Mouse (Mus musculus): ENCODE results near the gene Dut. TPM values are rescaled to one million over a fixed set of nuclear protein-coding genes. Genes with fewer than 3 reads are reported as not detected.
"Not testable (repeated sequence)": the region's sequence is repeated elsewhere in the genome, so short reads cannot be mapped to it uniquely, and the experiment has no call there.

The Dut gene
- total RNA-seq, 2 experiments from 2014 or later: 37.3 to 39.8 TPM

GRCm38 (mm10) chr2:125253699-125254098 is 6.7 kb downstream of the Dut start:
- DNase-seq (ENCODE audit: low spot score in 2 of 2): no peak

DNA sequence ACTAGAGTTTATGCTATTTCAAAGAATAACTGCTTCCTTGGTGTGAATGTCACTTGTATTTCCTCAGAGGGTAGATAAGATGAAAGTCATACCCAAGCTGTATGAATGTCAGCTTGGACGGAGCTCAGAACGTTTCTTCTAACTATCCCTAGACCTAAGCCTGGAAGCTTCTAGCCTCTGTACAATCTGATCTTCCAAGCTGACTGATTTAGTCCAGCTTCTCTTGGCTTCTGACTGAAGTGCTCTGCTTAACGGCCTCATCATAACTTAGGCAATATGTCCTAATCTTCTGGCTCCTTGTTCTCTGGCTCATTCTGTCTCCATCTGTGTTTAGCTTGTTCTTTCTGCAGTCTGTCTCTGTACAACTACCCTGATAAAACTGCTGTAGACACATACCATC is 7.6 kb downstream of the Dut start:
- DNase-seq (ENCODE audit: low spot score in 2 of 2): no peak

- no peak for DNase-seq (ENCODE audit: low spot score in 2 of 2)
Observed at GRCm38 (mm10) chr2:125255886-125256285, 8.9 kb downstream of the Dut start.

GRCm38 (mm10) chr2:125259230-125260120 is 12.5 kb downstream of the Dut start:
- no peak for DNase-seq (ENCODE audit: low spot score in 2 of 2)

DNA sequence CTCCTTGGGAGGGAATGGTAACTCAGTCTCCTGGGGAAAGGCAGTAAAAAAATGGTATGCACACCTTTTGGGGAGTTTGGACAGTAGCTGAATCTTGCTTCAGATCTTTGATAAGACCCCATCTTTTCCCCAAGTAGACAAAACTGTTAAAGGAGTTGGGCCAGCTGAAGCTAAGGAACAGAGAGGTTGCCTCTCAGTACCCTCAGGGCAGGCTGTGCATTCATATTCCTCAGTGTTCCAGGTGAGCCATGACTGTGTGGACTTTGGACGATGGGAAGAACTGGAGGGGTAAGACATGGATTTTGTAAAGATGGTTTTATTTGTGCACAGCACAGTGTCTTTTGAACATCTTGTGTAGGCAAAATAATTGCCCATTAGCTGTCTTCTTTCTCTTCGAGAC is 13.3 kb downstream of the Dut start:
- no peak for DNase-seq (ENCODE audit: low spot score in 2 of 2)

GRCm38 (mm10) chr2:125263056-125263455 is 16.1 kb downstream of the Dut start:
- peak in 1 of 2 experiments; percentile 41 for DNase-seq (ENCODE audit: low spot score in 2 of 2)

GRCm38 (mm10) chr2:125263753-125264152 is 16.8 kb downstream of the Dut start:
- no peak for DNase-seq (ENCODE audit: low spot score in 2 of 2)

DNA sequence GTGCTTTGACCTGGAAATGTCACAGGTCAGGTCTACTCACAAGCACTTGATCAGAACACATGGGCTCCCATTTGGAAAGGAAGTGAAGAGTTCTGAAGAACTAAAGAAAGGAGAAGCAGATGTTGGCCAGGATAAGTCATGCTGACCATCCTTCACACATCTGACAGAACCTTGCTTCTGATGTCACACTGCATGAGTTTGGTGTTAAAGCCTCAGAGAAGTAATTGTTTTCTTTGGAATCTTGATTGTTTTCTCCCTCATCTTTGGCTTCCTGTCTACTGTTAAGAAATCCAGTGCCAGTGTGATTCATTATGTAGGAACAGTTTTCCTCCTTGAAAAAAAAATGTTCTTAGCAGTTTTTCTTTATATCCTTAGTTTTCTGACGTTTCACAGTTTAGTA is 21.9 kb downstream of the Dut start:
- DNase-seq (ENCODE audit: low spot score in 2 of 2): no peak

GRCm38 (mm10) chr2:125275617-125276016 is 28.6 kb downstream of the Dut start:
- no peak for DNase-seq (ENCODE audit: low spot score in 2 of 2)

- no peak for DNase-seq (ENCODE audit: low spot score in 2 of 2)
Observed at GRCm38 (mm10) chr2:125276692-125277091, 29.7 kb downstream of the Dut start.

GRCm38 (mm10) chr2:125278474-125278873 is 31.5 kb downstream of the Dut start:
- peak in 1 of 2 experiments; percentile 31 for DNase-seq (ENCODE audit: low spot score in 2 of 2)

- not testable (repeated sequence) for DNase-seq (ENCODE audit: low spot score in 2 of 2)
Observed at GRCm38 (mm10) chr2:125279995-125280394, 33.0 kb downstream of the Dut start.

GRCm38 (mm10) chr2:125282334-125283206 is 35.6 kb downstream of the Dut start:
- DNase-seq (ENCODE audit: low spot score in 2 of 2): no peak

GRCm38 (mm10) chr2:125285777-125286176 is 38.8 kb downstream of the Dut start:
- no peak for DNase-seq (ENCODE audit: low spot score in 2 of 2)

GRCm38 (mm10) chr2:125290197-125290965 is 43.4 kb downstream of the Dut start:
- DNase-seq (ENCODE audit: low spot score in 2 of 2): peak in 1 of 2 experiments; percentile 78

GRCm38 (mm10) chr2:125291101-125291500 is 44.1 kb downstream of the Dut start:
- DNase-seq (ENCODE audit: low spot score in 2 of 2): no peak

DNA sequence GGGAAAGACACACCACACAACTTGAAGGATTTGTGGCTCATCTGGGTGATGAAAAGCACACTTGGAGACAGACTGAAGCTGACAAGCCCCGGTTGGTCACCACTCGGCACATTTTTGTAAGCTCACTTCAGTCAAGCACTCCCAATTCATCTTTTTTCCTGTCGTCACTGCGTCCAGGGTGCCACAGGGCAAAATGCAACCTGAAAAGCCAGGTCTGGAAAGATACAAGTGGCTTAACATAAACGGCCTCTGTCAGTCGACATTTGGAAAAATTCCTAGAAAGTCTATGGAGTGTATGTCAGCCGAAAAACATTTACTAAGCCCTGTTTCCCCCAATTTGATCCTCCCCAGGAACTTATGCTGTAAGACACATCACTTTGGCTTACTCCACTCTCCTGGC is 45.6 kb downstream of the Dut start:
- DNase-seq (ENCODE audit: low spot score in 2 of 2): no peak

DNA sequence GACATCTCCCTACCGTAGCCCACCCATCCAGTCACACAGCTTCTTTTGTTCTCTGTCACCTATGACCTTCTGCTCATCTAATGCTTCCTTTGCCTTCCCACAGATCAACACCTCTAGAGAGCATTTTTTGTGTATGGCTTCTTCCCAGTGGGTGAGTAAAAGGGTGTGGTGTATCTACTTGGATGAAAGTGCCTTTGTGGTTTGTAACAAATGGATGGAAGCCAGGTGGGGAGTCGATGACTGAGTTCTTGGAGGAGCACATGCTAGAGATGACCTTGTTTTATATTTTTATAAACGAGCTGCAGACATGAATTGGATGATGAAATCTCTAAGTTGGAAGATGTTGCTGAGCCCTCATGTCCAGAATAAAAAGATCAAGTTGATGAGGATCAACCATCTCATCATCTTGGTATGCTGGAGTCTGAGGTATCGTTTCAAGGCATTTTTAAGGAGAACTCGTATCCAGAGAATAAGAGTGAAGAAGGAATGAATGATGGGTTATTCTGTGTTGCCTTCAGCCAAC is 47.0 kb downstream of the Dut start:
- no peak for DNase-seq (ENCODE audit: low spot score in 2 of 2)

DNA sequence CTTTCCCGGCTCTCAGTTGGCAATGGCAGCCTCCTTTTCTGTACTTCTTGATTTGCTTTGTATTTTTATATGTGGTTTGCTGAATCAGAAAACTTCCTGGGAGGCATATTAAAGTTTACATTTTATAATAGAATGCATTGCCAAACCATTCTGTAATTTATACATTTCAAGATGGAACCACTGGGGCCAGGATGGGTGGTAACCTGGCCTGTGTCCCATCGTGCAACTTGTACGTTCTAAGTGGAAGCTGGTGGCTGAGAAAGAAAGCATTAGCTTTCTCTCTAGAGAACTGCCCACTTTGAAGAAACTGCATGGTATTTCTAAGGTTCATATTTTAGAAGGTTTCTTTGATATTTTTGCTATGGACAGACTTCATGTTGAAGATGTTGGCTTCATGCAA is 48.5 kb downstream of the Dut start:
- DNase-seq (ENCODE audit: low spot score in 2 of 2): no peak

GRCm38 (mm10) chr2:125298841-125299240 is 51.9 kb downstream of the Dut start:
- DNase-seq (ENCODE audit: low spot score in 2 of 2): no peak

Measured in gastrocnemius, postnatal 4 days (tissue).